Mouse (Mus musculus) midbrain, embryonic 16.5 days (tissue): ENCODE measurements around the gene Lrrc40. TPM values are rescaled to one million over a fixed set of nuclear protein-coding genes. Genes with fewer than 3 reads are reported as not detected.

Experiments used
- polyA plus RNA-seq: library from polyadenylated mRNA; unstranded; fragments of >200 nt; fragmentation: Nextera tagmentation; extraction: Ambion mirVana; gene quantifications from 2 replicates; pipeline ENCODE4 v1.2.1, GENCODE M21; 2015

Gene Lrrc40
- polyA plus RNA-seq, 1 experiment from 2014 or later = 58.4 TPM

Other genes starting within 250 kb of the Lrrc40 start
- 2.2 and 2.3 TPM in 2 replicates for gene Cth, start 111.6 kb upstream of the Lrrc40 start, polyA plus RNA-seq
- 24.5 and 25.5 TPM in 2 replicates for gene Ankrd13c, start 89.4 kb upstream of the Lrrc40 start, polyA plus RNA-seq
- gene Srsf11, start within 50 bp of the Lrrc40 start, polyA plus RNA-seq = 226 and 241 TPM in 2 replicates